Mouse (Mus musculus) G1E (cell line): ENCODE data around the gene Spon1. TPM values are rescaled to one million over a fixed set of nuclear protein-coding genes. Genes with fewer than 3 reads are reported as not detected.

Experiments
- ATAC-seq: 2 replicates; pipeline ENCODE4 v1.8.0; 2016; ENCODE audit warnings: mild to moderate bottlenecking; ENCODE audit not compliant: insufficient number of reproducible peaks, poor library complexity, low FRiP score, severe bottlenecking; ENCODE audit errors: extremely low read depth
- DNase-seq: peaks from one replicate; pipeline ENCODE4 v3.0.0; 2012; ENCODE audit warnings: low spot score
- H3K27me3 ChIP-seq: 2 replicates; pipeline ENCODE4 v1.6.1; 2012; ENCODE audit warnings: mild to moderate bottlenecking, low read length, inconsistent platforms; ENCODE audit not compliant: insufficient read depth
- H3K36me3 ChIP-seq: replicated peaks from 2 replicates; pipeline ENCODE3; 2012; ENCODE audit warnings: mild to moderate bottlenecking, inconsistent platforms
- H3K4me1 ChIP-seq: 2 replicates; pipeline ENCODE4 v1.6.1; 2012; ENCODE audit warnings: low read depth, low read length, inconsistent platforms, mixed read lengths; ENCODE audit not compliant: insufficient read depth
- H3K4me3 ChIP-seq: 2 replicates; pipeline ENCODE4 v1.5.1; 2012; ENCODE audit warnings: low read depth, mild to moderate bottlenecking, inconsistent platforms, low read length, moderate library complexity, mixed read lengths
- H3K9me3 ChIP-seq: replicated peaks from 2 replicates; pipeline ENCODE4 v1.6.1; 2012; ENCODE audit warnings: inconsistent platforms
- CTCF ChIP-seq: IDR thresholded peaks from 2 replicates; pipeline ENCODE4 v1.5.1; 2012; ENCODE audit warnings: low read depth, low read length, inconsistent platforms, mixed read lengths
- GATA1 ChIP-seq: IDR thresholded peaks from 2 replicates; pipeline ENCODE4 v1.6.1; 2012; ENCODE audit warnings: borderline replicate concordance, low read length, inconsistent platforms, mixed read lengths
- GATA2 ChIP-seq: IDR thresholded peaks from 2 replicates; pipeline ENCODE4 v1.6.1; 2012; ENCODE audit warnings: low read depth, low read length, inconsistent platforms, borderline replicate concordance
- POLR2AphosphoS5 ChIP-seq: IDR thresholded peaks from 2 replicates; pipeline ENCODE4 v1.6.1; 2012; ENCODE audit warnings: low read depth, low read length, inconsistent platforms; ENCODE audit not compliant: insufficient replicate concordance
- TAL1 ChIP-seq: conservative IDR thresholded peaks from 2 replicates; pipeline ENCODE4 v1.6.1; 2012; ENCODE audit warnings: low read depth, low read length, inconsistent platforms, mixed read lengths
- polyA plus RNA-seq: library from polyadenylated mRNA; stranded (reverse); fragments of >175 nt; gene quantifications from 2 replicates; pipeline ENCODE4 v1.2.3, GENCODE M21; 2012
- total RNA-seq, 2 experiments: library from RNA; stranded (forward) in 1 of 2; stranded (reverse) in 1 of 2; fragments of 200-1000 nt in 1 of 2; fragments of >200 nt in 1 of 2; fragmentation: Nextera tagmentation in 1 of 2; gene quantifications; 2 replicates each; pipeline ENCODE4 v1.2.3; 2014 to 2017

Gene Spon1
- total and polyA plus RNA-seq, 3 experiments: 0.05 TPM; not detected in 2

DNA sequence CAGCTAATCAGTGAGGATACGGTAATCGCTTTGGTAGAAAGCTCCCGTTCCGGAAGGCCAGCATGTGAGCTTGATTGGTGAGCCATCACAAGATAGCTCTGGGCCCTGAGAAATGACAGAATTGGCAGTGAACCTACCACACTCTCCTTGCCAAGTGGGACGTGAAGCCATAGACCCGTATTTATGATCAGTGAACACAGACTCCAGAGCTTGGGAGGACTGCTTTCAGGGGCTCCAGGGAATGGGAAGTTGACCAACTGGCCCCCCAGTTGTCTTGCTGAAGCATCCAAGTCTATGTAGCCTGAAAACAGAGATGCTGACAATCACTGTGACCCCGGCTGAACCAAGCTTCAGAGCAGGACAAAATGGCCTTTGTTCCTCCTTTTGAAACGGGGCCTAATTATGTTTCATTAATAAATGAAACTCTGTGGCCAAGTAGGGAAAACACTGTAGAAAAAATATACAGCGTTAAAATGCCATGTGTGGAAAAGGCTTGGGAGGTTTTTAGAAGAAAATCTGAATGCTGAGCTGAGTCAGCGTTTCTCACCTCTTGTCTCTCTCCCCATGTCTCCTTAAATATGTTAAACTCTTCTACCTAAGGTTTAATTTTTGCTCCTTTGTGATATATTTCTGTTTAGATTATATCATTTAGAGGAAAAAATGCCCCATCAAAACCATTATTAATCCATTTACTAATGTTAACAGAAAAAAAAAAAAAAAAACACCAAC, 220.8 kb downstream of the Spon1 start:
- H3K27me3 ChIP-seq: no peaks in the 10 kb centered on the region
- H3K9me3 ChIP-seq: peaks cover 2% of the 10 kb centered on the region; the same call in 1 of the 2 replicates
- no peaks in the 10 kb centered on the region for H3K36me3 ChIP-seq
- H3K4me1 ChIP-seq: no peaks in the 10 kb centered on the region
- no peak overlapping the region for H3K4me3 ChIP-seq
- no peak for TF ChIP-seq GATA1
- no peak for TF ChIP-seq GATA2
- TF ChIP-seq CTCF: no peak
- TF ChIP-seq TAL1: no peak
- TF ChIP-seq POLR2AphosphoS5: no peak
- ATAC-seq (no peak), DNase-seq (no peak)

GRCm38 (mm10) chr7:113988156-113988555, 222.4 kb downstream of the Spon1 start:
- Histone ChIP-seq H3K9me3 (peaks cover 2% of the 10 kb centered on the region; the same call in 1 of the 2 replicates), H3K27me3 (no peaks in the 10 kb centered on the region), H3K4me3 (no peak overlapping the region)

GRCm38 (mm10) chr7:113997675-113998354, 232.0 kb downstream of the Spon1 start:
- TF ChIP-seq GATA2 (no peak), CTCF (no peak)
- no peak overlapping the region for H3K4me3 ChIP-seq
- peaks cover 5% of the 10 kb centered on the region; the same call in 1 of the 2 replicates for H3K27me3 ChIP-seq
- H3K4me1 ChIP-seq: no peaks in the 10 kb centered on the region
- no peak for DNase-seq
- H3K36me3 ChIP-seq: no peaks in the 10 kb centered on the region
- no peaks in the 10 kb centered on the region for H3K9me3 ChIP-seq
- ATAC-seq: no peak

More at GRCm38 (mm10) chr7:113988156-113988555, 222.4 kb downstream of the Spon1 start:
- Histone ChIP-seq H3K36me3 (no peaks in the 10 kb centered on the region), H3K4me1 (no peaks in the 10 kb centered on the region)
- DNase-seq (no peak), ATAC-seq (no peak)
- TF ChIP-seq POLR2AphosphoS5: no peak
- TF ChIP-seq GATA2: no peak
- TF ChIP-seq GATA1: no peak
- TF ChIP-seq TAL1: no peak

- TF ChIP-seq GATA1: no peak
- TF ChIP-seq GATA2: no peak
- TF ChIP-seq TAL1: no peak
- TF ChIP-seq POLR2AphosphoS5: no peak
- no peak for TF ChIP-seq CTCF
- DNase-seq (no peak), ATAC-seq (no peak)
- Histone ChIP-seq H3K9me3 (no peaks in the 10 kb centered on the region), H3K36me3 (no peaks in the 10 kb centered on the region), H3K4me3 (no peak overlapping the region), H3K27me3 (no peaks in the 10 kb centered on the region), H3K4me1 (no peaks in the 10 kb centered on the region)
Measured at GRCm38 (mm10) chr7:114004171-114004570, 238.4 kb downstream of the Spon1 start.

DNA sequence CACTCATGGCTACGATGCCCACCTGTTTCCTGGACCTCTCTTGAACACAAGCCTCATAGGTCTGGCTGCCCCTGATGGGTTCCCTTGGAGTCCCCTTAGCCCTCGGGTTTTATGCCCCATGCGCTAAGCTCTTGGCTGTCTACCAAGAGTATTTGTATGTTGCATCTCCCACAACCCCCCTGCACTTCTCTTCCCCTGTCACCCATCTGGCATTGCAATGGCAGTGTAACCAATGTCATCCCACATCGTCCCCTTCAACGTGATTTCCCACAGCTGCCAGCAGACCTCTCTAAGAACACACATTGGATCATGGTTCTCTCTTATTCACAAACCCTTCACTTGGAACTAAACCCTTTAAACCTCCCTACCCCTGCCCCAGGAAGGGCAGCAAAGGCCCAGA, 239.7 kb downstream of the Spon1 start:
- Histone ChIP-seq H3K36me3 (no peaks in the 10 kb centered on the region), H3K4me3 (no peak overlapping the region), H3K9me3 (no peaks in the 10 kb centered on the region), H3K4me1 (no peaks in the 10 kb centered on the region), H3K27me3 (no peaks in the 10 kb centered on the region)
- ATAC-seq (no peak), DNase-seq (no peak)
- no peak for TF ChIP-seq GATA1

DNA sequence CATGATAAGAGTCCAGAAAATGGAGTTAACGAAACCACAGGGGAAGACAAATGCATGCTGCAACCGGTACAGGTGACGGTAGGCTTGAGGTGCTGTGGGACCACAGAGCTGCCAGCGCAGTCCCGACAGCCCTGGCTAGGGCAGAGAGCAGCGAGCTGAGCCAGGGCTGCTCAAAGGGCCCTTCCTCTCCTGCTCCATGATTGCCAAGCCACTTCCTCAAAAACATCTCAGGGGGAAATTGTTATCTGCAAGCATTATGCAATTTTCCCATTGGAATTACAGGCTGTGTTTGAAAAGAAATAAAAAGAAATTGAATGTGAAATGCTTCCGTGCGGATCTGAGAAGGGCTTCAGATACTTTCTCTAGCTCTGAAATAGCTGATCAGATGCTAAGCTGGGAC, 240.7 kb downstream of the Spon1 start:
- DNase-seq (no peak), ATAC-seq (no peak)
- Histone ChIP-seq H3K4me1 (no peaks in the 10 kb centered on the region), H3K9me3 (no peaks in the 10 kb centered on the region), H3K36me3 (no peaks in the 10 kb centered on the region), H3K27me3 (no peaks in the 10 kb centered on the region), H3K4me3 (no peak overlapping the region)
- TF ChIP-seq CTCF: no peak
- no peak for TF ChIP-seq GATA1
- no peak for TF ChIP-seq GATA2
- no peak for TF ChIP-seq TAL1
- no peak for TF ChIP-seq POLR2AphosphoS5

- Histone ChIP-seq H3K4me3 (no peak overlapping the region), H3K36me3 (no peaks in the 10 kb centered on the region), H3K9me3 (no peaks in the 10 kb centered on the region), H3K27me3 (no peaks in the 10 kb centered on the region), H3K4me1 (no peaks in the 10 kb centered on the region)
- TF ChIP-seq TAL1 (no peak), CTCF (no peak), GATA1 (no peak), POLR2AphosphoS5 (no peak), GATA2 (no peak)
- ATAC-seq (no peak), DNase-seq (no peak)
Measured at GRCm38 (mm10) chr7:114007565-114007964, 241.8 kb downstream of the Spon1 start.
